Mouse (Mus musculus): Measurements from ENCODE around the gene Tns4. TPM values are rescaled to one million over a fixed set of nuclear protein-coding genes. Genes with fewer than 3 reads are reported as not detected.

The Tns4 gene
- total and polyA plus RNA-seq, 3 experiments: 0.03 TPM; not detected in 2

- TF ChIP-seq ZMIZ1 (IDR thresholded peaks at IDR 0.05; ENCODE audit: low read depth, low read length) (peak; percentile 99), USF2 (IDR thresholded peaks at IDR 0.05; ENCODE audit: borderline replicate concordance in 1 of 2, insufficient read depth in 1 of 2, low read depth in 1 of 2, low read length in 2 of 2) (no peak), POLR2AphosphoS5 (IDR thresholded peaks at IDR 0.05; ENCODE audit: borderline replicate concordance, low read depth, low read length) (peak; percentile 86; the same call in 1 of the 2 replicates), MXI1 (IDR thresholded peaks at IDR 0.05; ENCODE audit: low read depth, low read length) (peak; percentile 81), NRF1 (IDR thresholded peaks at IDR 0.05; ENCODE audit: insufficient read depth, low read depth, low read length, poor library complexity, severe bottlenecking) (0 out of 2 replicates have a peak, but pooled peaks have one; percentile 16), GABPA (IDR thresholded peaks at IDR 0.05; ENCODE audit: low read depth, low read length) (peak; percentile 97; the same call in 1 of the 2 replicates), KAT2A (conservative IDR thresholded peaks at IDR 0.05; ENCODE audit: low read depth, low read length) (peak; percentile 85), EP300 (IDR thresholded peaks at IDR 0.05; ENCODE audit: low read depth in 1 of 2, low read length in 2 of 2) (peak in 1 of 2 experiments; percentile 29; a peak in 1 of 4 replicates), E2F4 (IDR thresholded peaks at IDR 0.05; ENCODE audit: borderline replicate concordance, low read depth, low read length) (peak; percentile 99), MAFK (IDR thresholded peaks at IDR 0.05; ENCODE audit: borderline replicate concordance, low read depth, low read length) (no peak), ZKSCAN1 (IDR thresholded peaks at IDR 0.05; ENCODE audit: low read depth, low read length) (no peak), MYB (IDR thresholded peaks at IDR 0.05; ENCODE audit: low read depth, low read length) (no peak), ELF1 (IDR thresholded peaks at IDR 0.05; ENCODE audit: low read depth, low read length) (no peak), TCF12 (IDR thresholded peaks at IDR 0.05; ENCODE audit: low read depth, low read length) (peak; percentile 55), CTCF (IDR thresholded peaks at IDR 0.05 in 2 of 3, conservative IDR thresholded peaks at IDR 0.05 in 1 of 3; ENCODE audit: control insufficient read depth in 1 of 3, insufficient read depth in 1 of 3, low read depth in 2 of 3, low read length in 3 of 3, poor library complexity in 1 of 3, severe bottlenecking in 1 of 3) (no peak), RCOR1 (IDR thresholded peaks at IDR 0.05; ENCODE audit: low read depth, low read length) (no peak), ZNF384 (IDR thresholded peaks at IDR 0.05; ENCODE audit: low read depth, low read length) (no peak), UBTF (IDR thresholded peaks at IDR 0.05; ENCODE audit: borderline replicate concordance, insufficient read depth, low read depth, low read length) (no peak)
These were observed 65.3 kb downstream of the Tns4 start, which contains the start of gene Top2a (continued) for GRCm38 (mm10) chr11:99023500-99024467.

- H3K27me3 ChIP-seq (ENCODE audit: control insufficient read depth in 1 of 2, insufficient read depth in 2 of 2, low read length in 2 of 2): no peaks in the 10 kb centered on the region
- H3K9me3 ChIP-seq (replicated peaks; ENCODE audit: insufficient read depth, low read length): no peaks in the 10 kb centered on the region
- H3K9ac ChIP-seq (ENCODE audit: control insufficient read depth, low read depth, low read length, poor library complexity, severe bottlenecking): peak overlapping the region; percentile 97
- H3K79me2 ChIP-seq (ENCODE audit: control insufficient read depth, insufficient read depth, low read length, poor library complexity): peaks cover 39% of the 10 kb centered on the region
- H3K36me3 ChIP-seq (ENCODE audit: control insufficient read depth in 1 of 2, insufficient read depth in 2 of 2, low read length in 2 of 2): peaks cover 42 to 44% of the 10 kb centered on the region in 2 experiments
- H3K4me1 ChIP-seq (ENCODE audit: control insufficient read depth in 1 of 2, insufficient read depth in 2 of 2, low read length in 2 of 2): peaks cover 0 to 11% of the 10 kb centered on the region in 2 experiments; a peak in 3 of 4 replicates
- peak overlapping the region; percentile 88 to 93 for H3K4me3 ChIP-seq (ENCODE audit: control insufficient read depth in 1 of 2, insufficient read depth in 1 of 2, low read depth in 2 of 2, low read length in 2 of 2)
- peak overlapping the region; percentile 88 for H3K27ac ChIP-seq (ENCODE audit: control insufficient read depth, low read depth, low read length)
- peak; percentile 66 for DNase-seq (ENCODE audit: low read depth, low spot score)
- 0 out of 2 replicates have a peak, but pooled peaks have one; percentile 2 for TF ChIP-seq ZMIZ1 (IDR thresholded peaks at IDR 0.05; ENCODE audit: low read depth, low read length)
- 0 out of 2 replicates have a peak, but pooled peaks have one; percentile 26 for TF ChIP-seq MAZ (IDR thresholded peaks at IDR 0.05; ENCODE audit: low read depth, low read length)
- TF ChIP-seq GABPA (IDR thresholded peaks at IDR 0.05; ENCODE audit: low read depth, low read length): no peak
- peak; percentile 13; the same call in 1 of the 2 replicates for TF ChIP-seq MYC (IDR thresholded peaks at IDR 0.05; ENCODE audit: low read depth, low read length)
- TF ChIP-seq CTCF (IDR thresholded peaks at IDR 0.05 in 2 of 3, conservative IDR thresholded peaks at IDR 0.05 in 1 of 3; ENCODE audit: control insufficient read depth in 1 of 3, insufficient read depth in 1 of 3, low read depth in 2 of 3, low read length in 3 of 3, poor library complexity in 1 of 3, severe bottlenecking in 1 of 3): no peak
- peak; percentile 95 for TF ChIP-seq CHD1 (IDR thresholded peaks at IDR 0.05; ENCODE audit: low read depth, low read length)
These were observed 66.0 kb downstream of the Tns4 start for GRCm38 (mm10) chr11:99023094-99023493.
